Mouse (Mus musculus): ENCODE results near the gene 4933415A04Rik.

Gene 4933415A04Rik

DNA sequence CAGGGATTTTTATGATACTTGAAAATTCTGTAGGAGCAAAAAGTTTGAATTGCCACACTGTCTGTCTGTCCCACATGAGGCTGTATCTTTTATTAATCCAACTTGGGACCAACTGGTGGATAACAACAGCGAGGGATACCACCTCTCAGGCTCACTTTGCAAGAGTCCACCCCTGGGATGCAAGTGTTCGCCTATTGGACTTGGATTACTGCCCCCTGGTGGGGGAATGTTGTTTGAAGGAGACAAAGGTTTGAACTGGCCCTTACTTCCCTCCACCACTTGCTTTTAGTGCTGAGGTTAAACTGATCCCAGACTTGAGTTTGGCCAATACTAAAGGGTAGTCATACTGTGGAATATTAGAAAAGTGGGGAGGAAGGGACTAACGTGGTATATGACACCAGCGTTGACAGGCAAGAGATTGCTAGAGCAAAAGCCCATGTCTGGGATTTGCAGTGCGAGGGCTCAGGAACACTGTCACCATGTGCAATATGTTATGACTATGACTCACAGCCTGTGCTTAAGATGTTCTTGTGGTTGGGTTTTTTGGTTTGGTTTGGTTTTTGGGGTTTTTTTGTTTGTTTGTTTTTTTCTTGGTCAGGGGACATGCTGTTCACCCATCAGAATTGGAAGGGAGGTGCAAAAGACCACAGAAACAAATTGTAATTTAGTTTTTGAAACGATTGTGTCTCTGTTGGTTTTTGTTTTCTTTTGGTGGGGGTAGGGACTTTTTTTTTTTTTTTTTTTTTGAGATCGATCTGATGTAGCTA is at the start of gene 4933415A04Rik:
4933415A04Rik (plus strand) TSS at position 717 of the 767 bp plus-strand sequence.
- DNase-seq, result peak; percentile 41 to 85

DNA sequence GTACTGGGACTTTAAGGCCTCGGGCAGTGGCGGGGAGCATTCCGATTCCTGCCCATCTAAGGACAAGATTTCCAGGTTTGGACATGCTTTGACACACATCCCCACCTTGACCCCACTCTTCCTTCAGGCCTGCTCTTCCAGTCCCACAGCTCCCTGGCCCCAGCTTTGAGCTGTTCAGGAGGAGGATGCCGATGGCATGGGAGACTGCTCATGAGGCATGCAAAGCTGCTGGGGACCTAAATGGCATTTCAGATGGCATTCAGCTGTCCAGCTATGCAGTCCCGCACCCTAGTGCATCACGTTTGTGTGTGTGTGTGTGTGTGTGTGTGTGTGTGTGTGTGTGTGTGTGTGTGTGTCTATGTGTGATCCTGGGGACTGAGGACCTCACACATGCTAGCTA is 49.8 kb upstream of the 4933415A04Rik start:
- DNase-seq, result no peak

DNA sequence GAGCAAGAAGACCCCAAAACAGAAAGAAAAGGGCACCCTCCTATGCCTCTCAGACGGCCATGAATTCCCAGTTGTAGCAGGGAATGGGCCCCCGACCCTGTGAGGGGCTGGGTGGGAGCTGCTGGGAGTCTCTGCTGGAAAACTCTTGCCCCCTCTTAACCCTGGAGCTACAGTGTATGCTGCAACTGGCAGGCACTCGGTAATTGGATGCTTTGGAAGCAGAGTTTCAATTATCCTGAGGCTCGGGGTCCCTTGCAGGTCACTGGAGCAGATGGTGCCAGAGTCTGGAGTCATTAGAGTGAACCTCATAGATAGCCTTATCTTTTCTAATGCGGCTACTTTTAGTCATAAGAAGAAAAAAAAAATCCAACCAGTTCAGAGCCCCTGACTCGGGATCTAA is 47.0 kb upstream of the 4933415A04Rik start:
- no peak for DNase-seq

DNA sequence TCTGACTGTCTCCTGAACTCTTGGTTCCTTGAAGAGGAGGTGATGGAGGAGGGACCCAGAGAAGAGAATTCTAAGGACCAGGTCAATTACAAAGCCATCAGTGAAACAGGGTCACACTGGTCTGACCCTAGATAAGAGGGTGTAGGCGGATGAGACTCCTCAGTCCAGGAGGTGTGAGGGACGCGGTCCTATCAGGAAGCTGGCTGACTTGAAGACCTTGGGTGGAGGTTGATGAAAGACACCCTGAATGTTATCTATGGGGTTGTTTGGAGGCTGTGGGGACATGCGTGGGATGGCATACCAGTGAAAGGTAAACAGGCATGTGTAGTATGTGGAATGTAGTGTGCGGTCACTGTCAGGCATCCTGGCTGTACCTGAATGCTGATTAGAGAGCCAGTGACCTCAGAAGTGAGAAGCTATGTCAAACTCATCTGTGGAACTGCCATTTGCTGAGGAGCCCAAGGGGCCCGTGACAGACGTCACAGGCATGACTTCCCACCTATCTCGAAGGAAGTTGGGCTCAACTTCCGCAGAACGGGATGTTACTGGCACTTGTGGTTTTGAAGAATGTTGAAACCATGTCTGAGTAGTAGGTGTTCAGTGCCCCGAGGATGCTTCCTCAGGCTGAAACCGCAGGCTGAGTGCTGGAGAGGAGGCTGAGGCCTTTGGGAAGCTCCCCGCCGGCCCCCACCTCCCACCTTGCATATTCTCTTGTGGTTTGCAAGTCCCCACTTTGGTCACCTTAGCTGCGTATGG is 43.0 kb upstream of the 4933415A04Rik start:
- DNase-seq, result peak in 1 of 2 experiments; percentile 36

DNA sequence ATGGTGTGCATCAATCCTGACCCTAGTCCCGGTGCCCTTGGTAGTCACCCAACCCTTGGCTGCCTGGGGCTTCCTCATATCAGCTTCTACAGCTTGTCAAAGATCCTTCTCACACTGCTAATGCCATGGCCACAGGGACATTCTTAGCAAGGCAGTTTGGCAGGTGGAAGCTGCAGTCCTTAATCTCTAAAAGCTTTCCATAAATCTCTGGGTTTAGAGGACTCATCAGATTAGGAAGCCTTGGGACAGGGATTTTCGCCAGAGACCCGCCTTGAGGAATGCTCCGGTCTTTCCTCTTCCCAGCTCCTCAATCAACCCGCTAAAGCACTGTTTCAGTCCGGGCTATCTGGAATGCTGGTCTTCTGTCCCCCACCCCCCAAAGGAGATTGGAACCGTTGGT is 42.0 kb upstream of the 4933415A04Rik start:
- DNase-seq, result no peak

DNA sequence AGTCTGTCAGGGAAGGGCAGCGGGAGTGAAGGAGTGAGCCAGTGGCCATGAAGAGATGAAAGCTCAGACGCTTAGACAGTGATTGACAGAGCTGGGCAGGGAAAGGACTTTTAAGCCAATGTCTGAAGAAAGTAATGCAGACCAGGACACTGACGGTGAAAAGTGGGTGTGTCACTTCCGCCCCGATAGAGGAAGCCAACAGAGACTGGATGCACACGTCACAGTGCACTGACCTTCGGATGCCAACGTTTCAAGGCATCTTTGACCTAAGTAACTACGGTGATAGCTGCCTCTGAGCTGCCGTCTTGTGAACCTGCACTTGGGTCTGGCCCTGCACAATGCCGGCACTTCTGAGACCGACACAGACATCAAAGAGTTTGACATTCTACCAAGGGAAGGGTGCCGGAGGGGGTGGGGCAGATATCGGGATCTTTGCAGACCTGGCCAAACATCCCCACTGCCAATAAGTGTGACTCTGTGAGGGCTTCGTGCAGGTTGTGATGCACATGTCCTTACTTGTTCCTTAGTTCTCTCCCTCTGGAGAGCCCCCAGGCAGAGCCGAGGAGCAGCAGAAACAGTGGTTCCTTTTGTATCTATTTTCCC is 40.9 kb upstream of the 4933415A04Rik start:
- no peak for DNase-seq

DNA sequence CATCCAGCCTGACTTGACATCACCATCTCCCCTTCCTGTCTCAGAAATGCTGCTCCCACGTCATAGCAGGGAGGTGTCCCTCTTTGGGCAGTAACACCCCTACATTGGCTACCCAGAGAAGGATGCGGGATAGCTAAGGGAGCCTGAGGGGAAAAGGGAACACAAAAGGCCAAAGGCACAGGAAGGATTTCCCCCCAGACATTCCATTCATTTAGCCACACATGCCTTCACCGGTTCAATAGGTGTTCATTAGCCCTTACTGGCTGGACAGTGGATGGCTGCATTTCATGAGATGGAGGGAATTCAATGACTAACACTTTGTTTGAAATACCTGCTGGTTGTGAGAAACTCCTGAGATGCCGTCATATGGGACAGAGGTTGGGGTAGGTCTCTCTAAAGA is 40.2 kb upstream of the 4933415A04Rik start:
- no peak for DNase-seq

DNA sequence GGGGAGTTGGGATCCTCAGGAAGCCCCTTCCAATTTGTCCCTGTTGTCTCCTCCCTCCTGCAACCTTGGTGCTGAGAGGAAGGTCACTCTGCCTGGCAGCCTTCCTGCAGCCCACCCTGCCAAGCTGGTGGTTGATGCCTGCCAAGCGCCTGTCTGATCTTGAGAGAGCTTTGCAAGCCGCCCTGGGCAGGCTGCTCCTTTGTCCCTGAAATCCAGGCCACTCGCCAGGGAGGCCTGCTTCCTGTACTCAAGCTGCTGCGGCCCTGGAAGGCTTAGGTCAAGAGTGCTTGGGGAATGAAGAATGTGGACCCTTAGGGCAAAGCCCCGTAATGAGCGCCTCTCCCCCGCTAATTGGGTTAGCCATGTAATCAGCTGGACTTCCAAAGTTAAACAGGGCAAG is 38.7 kb upstream of the 4933415A04Rik start:
- peak; percentile 76 to 90 for DNase-seq

DNA sequence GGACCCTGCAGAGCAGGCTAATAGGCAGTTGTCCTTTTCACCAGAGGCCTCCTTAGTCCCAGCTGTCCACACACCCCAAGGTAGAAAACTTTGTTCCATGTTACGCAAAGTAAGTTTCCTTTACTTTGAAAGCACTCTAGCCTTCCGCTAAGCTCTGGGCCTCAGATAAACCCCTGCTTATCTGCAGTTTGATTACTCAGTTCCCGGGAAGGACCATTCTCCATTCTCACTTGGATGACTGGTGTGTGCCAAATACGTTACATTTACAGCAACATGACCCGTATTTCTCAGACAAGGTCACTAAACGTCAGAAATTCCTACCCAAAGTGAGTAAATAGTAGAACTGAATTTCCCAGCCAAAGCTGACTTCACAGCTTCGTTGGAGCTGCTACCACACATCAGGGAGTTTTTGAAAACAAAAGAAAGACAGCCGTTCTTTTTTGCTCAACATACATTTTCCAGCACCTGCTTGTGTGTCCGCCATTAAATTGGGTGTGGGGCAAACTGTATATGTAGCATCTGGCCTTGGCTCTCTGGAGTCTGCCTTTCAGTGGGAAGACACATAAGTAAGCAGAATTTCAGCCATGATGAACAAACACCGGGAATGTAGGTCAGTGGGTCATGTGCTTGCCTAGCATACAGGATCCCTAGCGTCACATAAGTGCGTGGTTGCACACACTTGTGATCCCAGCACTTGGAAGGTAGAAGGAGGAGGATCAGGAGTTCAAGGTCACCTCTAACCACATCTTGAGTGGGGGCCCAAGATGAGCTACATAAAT is 38.0 kb upstream of the 4933415A04Rik start:
- peak in 1 of 2 experiments; percentile 24 for DNase-seq

DNA sequence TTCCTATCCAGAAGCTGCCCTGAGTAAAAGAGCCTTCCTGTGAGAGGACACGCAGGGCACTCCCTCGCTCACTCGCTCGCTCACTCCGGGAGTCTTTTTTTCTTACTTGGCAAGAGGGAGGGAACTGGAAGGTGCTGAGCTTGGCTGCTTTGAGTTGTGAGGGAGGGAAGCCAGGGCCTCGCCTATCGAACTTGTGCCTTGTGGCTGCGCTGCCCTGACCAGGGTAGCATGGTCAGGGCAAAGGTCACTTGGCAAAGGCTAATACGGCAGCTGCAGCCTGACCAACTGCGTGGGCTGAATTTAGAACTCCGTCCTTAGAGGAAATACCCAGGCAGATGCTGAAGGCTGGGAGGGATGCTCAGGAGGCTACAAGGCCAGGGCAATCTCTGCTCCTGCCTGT is 37.1 kb upstream of the 4933415A04Rik start:
- peak; percentile 61 to 74 for DNase-seq

DNA sequence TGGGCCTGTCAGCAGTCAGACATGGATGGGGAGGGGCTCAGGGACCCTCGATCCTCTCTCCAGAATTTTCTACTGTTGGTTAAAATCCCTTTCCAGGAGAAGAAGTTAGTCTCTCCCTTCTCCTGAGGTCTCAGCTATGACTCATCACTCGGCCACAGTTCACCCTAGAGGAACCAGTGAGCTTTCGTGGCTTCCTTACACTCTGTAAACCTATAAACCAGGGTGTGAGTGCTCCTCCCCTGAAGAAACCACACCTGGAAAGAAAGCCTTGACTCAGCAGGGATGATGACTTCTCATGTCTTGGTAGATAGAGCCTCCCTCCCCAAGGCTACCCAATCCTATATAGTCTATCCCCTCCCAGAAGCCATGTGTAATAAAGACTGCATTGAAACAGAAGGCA is 35.1 kb upstream of the 4933415A04Rik start:
- DNase-seq, result no peak

DNA sequence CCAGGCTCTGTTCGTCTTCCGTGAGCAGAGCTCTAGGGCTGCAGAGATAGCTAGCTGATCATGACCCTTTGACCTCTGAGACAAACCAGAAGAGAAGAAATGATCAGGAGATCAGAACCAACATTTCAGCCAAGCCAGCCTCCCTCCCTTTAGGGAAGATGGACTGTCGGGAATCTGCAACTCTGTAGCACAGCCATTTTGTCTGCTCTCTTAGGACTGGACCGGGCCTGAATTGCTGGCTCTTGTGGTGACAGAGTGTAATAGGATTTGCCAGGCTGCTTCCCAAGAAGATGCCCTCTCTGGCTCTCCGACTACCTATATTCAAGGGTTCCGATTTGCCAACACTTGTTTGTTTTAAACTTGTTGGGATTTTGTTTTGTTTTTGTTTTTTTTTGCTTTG is 34.2 kb upstream of the 4933415A04Rik start:
- DNase-seq, result no peak

DNA sequence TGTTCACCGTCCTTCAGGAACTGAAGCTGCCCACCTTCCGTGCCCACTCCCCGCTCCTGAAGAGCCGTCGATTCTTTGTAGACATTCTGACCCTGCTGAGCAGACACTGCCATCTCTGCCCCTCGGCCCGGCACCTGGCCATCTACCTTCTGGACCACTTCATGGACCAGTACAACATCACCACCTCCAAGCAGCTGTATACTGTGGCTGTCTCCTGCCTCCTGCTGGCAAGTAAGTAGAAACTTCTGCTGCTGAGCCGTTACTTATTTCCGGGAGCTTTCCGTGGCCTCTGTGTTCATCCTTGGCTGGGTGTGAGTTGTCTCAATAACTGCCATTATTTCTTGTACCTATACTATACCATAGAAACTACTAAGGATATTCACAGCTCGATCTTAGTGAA is 30.3 kb upstream of the 4933415A04Rik start:
- DNase-seq, result no peak

DNA sequence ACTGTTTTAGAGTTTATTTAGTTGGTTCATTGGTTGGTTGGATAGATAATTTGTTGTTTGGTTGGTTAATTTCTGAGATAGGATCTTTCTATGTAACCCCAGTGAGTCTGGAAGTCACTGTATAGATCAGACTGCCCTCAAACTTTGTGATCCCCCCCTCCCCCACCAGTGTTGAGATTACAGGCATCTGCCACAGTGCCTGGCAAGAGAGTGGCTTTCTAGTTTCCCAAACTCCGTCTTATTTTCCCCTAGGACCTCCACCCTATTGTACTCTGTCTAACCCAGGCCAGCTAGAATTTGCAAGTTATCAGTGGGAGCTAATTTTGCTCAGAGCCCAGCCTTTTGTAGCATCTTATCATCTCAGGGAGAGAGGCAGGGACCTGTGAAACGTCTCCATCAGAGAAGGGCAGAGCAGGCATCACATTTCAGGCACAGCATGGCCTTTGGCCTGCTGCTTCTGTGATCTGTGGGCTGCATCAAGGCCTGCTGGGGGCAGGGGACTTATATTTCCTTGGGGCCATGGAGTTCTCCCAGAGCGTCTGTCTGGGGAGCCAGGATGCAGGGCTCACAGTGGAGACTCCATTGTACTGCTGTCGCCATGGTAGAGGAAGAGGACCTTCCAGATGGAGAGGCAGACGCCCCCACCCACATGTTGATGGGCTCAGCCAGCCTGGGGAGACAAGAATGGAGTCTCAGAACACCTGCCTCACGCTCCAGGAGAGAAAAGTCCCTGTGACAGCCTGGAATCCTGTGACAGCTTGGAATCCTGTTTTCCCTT is 27.1 kb upstream of the 4933415A04Rik start:
- DNase-seq, result no peak

DNA sequence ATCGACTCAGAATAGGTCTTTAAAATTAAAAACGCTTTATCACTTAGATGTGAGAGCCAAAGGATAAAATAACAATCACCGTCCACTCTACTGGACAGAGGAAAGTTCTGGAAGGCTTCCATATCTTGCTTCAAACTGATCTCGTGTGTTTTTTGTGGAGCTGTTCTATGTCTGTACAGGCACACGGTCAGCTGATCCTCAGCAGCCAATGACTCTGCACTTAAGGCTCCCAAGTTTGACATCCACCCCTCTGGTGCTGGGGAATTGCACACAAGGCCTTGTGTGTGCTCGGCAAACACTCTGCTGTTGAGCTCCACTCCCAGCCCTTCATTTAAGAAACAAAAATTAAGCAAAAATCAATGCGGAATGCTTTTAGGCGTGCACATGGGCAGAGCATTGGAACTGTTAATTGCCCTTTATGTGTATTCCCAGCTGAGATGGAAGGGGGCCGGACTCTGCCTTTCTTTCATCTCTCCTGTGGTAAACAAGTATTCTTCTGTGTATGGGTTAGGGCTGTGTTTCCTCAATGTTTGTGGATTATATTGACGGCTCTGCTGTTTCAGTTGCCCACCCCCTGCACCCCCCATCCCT is 23.1 kb upstream of the 4933415A04Rik start:
- no peak for DNase-seq

DNA sequence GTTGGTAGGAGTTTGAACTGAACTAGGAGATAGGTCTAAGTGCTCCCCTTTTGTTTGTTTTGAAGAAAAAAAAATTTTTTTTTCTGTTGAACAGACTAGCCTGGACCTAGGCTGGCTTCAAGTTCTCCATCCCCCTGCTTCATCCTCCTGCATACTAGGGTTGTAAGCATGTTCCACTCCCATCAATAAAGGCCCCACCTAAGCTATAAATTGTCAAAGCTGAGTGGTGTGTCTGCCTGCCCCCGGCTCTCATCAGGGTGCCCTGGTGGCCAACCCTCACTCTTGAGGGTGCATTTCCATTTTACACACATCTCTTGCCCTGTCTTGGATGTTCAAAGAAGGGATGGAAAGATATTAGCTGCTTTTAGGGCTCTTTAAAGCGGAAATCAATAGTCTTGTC is 21.4 kb upstream of the 4933415A04Rik start:
- no peak for DNase-seq

DNA sequence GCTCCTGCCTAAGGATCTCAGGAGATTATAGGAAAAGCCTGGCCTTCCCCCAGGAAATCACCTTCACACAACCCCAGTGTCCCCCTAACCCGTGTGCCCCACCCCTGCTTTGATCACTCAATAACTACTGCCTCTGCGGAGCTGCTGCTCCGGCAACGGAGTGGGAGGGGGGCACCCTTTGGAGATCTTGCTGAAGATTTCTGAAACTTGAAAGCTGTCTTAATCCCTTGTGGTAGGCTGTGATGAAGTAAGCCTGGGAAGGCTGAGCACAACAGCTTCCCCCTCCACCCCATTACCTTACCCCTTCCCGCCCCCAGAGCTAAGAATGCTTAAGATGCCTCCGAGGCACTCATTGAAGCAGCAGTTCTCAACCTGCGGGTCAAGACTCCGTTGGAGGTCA is 21.0 kb upstream of the 4933415A04Rik start:
- DNase-seq, result no peak

DNA sequence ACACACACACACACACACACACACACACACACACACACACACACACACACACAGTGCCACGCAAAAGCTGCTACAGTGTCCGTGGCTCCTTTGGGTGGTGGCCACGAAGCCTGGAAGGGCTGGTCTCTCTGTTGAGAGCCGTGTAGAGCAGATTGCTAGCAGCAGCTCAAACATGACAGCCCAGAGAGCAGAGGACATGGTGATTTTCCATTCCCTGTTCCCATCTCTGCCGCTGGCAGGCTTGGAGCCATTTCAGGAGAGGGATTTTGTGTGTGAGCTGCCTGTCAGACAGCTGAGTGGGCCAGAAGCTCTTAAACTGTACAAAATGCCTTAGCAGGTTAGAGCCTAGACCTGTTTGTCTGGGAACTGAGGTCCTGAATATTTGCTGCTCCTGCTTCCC is 20.1 kb upstream of the 4933415A04Rik start:
- no peak for DNase-seq

DNA sequence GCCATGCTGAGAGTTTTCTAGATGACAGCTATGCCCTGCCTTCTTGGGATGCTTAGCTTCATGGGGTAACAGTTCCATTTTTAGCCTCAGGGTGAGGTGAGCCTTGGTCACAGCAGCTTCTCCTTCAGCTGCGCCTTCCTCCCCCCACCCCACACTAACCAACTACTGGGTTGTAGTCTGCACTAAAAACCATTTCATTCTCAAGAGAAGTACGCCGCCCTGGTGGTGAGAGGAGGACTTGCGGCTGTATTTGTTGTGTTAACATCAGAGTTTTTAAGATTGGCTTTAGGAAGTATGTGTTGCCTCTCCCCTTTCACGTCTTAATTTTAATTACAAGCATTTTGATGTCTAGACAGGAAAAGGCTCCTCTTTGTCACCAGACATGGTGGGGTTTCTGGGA is 18.6 kb upstream of the 4933415A04Rik start:
- peak in 1 of 2 experiments; percentile 64 for DNase-seq

DNA sequence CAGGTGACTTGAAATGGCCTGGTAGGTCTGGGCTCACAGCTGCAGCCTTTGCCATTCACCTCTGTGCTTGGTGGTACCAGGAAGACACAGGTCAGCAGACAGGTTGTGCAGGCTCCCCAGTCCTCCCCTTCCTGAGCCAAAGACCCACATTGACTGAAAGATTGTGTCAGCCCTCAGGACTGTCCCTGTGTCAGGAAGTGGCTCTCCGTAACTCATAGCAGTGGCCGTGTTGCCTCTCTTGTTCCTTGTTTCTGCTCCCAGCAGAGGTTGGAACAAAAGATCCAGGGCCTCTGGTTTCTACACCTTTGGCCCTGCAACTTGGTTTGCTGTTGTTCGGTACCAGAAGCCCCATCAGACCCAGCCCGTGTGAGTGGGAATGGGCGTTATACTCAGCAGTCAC is 17.7 kb upstream of the 4933415A04Rik start:
- DNase-seq, result no peak

DNA sequence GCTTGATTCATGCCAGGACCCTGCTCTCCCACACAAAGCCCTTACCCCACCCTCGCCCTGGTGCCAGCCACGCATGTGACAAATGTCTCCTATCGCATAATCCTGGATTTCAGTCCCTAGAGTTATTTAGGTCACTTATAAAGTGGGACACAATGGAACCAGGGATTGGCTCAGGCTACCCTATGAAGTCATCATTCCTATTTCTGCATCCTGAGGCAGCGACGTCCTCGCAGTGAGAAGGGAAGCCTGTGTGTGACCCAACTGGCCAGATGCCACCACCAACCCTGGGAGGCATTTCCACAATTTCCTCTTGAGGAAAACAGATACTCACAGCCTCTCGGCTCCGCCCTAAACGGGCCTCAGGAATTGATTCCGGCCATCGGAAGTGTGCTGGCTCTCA is 17.2 kb upstream of the 4933415A04Rik start:
- DNase-seq, result peak; percentile 88 to 94

DNA sequence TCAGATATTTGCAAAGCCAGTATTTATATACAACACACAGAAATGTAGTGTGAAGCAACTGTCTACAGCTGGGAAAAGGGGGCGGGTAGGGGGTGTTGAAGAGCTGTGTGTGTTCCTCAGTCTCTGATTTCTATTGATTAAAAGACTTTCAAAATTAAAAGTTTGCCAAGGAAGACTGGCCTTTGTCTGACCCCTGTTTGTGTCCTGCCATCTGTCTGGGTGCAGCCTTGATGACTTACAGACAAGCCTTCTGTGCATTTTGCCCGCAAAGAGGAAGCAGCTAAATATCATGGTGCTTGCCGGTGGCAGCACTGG is 11.8 kb upstream of the 4933415A04Rik start:
- DNase-seq, result no peak

All from lung, postnatal 4 days (tissue).